Mouse (Mus musculus): Measurements from ENCODE around the gene Slmap.

DNA sequence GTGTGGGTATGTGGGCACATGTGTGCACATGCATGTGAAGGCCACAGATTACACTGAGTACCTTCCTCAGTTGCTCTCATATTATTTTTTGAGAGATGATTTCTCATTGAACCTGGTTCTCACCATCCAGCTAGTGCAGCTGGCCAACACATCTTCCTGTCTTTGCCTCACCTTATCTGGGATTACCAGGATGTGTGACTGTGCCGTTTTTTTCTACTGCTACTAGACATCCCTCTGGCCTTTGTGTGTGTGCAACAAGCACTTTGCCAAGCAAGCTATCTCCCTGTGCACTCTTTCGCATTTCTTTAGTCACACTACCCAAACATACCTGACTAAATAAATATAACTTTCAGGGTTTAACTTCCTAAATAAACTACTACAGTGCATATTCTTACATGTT is 87.5 kb downstream of the Slmap start:
- TF ChIP-seq POLR2A (IDR thresholded peaks at IDR 0.05; ENCODE audit: borderline replicate concordance, insufficient read depth, low read length) (no peak), CTCF (IDR thresholded peaks at IDR 0.05; ENCODE audit: borderline replicate concordance, insufficient read depth, low read depth, low read length) (no peak)

All from cerebellum, adult 2 months (tissue).